Mouse (Mus musculus) G1E-ER4 (cell line): ENCODE data around the gene Raver2. TPM values are rescaled to one million over a fixed set of nuclear protein-coding genes. Genes with fewer than 3 reads are reported as not detected.

Source experiments
- GATA1 ChIP-seq: IDR thresholded peaks from one replicate; pipeline ENCODE4 v1.8.0; 2012; ENCODE audit warnings: low read length, inconsistent platforms
- polyA plus RNA-seq: library from polyadenylated mRNA; stranded (reverse); fragments of >175 nt; gene quantifications from 2 replicates; pipeline ENCODE4 v1.2.3, GENCODE M21; 2012

Raver2 gene
- polyA plus RNA-seq = not detected in 2 replicates

DNA sequence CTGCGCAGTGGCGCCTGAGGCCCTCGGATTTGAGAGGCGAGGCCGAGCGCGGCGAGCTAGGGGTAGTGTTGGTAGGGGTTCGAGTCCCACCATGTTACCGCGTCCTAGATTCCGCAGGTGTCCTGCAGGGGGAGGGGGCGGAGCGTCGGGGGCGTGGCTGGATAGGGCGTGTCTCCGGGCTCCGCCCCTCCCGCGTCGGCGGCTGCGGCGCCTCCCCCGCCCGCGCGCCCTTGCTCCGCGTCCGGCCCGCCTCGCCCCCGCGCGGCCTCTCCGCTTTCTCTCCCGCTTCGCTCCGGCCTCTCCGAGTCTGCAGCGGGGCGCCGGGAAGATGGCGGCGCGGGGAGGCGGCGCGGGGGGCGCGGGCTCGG is at the start of gene Raver2:
Gene Raver2, plus strand, starts transcription at position 198 of the 368 bp plus-strand sequence.
- TF ChIP-seq GATA1 = no peak

GRCm38 (mm10) chr4:101020596-101020995 is 48.2 kb upstream of the Raver2 start, which contains the start of gene Gm10577:
Gene Gm10577, minus strand, starts transcription at chr4:101020696.
- no peak for TF ChIP-seq GATA1

DNA sequence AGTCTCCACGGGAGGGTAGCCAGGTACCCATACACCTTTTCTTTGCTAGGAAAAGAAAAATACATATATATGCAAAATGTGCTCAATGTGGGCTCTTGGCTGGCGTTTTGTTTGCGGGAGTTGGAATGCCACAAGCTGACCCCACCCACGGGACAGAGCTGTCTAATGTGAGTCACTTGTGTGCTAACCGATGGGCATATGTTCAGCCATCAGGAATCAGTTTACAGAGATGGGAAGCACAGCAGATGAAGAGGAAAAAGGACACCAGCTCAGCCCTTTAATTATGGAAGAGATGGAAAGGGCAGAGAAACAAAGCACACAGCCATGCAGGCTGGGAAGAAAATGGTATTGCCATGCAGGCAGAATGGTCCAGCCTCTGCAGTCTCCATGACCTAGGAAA is 42.2 kb upstream of the Raver2 start:
- no peak for TF ChIP-seq GATA1

- TF ChIP-seq GATA1 = no peak
Measured at GRCm38 (mm10) chr4:101026995-101027394, 41.8 kb upstream of the Raver2 start.

- no peak for TF ChIP-seq GATA1
Measured at GRCm38 (mm10) chr4:101027852-101028411, 40.9 kb upstream of the Raver2 start.

DNA sequence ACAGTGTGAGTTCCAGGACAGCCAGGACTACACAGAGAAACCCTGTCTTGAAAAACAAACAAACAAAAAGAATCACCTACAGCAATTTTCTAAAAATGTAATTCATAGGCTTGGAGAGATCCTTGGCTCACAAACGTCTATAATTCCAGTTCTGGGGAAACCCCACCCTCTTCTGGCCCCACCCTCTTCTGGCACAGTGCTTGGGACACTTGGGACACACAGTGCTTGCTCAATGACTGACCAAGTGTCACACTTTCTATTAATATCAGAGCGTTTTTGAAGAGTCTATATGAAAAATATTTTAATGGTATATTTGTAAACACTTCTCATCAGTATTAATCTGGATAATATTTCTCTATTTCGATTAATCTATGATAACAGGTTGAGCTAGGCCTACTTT is 35.7 kb upstream of the Raver2 start:
- TF ChIP-seq GATA1 = no peak

DNA sequence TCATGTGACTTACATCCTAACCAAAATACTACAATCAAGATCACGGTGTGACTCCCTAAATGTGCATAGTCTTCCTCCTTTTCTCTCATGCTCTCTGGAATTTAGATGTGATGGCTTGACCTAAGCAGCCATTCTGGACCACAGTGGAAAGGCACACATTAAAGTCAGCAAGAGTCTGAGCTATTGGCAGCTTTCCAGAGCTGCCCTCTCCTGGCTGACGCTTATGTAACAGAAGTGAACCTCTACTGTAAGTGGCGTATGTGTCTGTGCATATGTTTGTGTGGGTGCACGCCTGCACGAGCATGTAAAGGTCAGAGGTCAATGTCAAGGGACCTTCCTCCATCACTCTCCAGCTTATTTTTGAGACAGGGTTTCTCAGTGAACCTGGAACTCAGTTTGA is 33.7 kb upstream of the Raver2 start:
- TF ChIP-seq GATA1 = no peak

DNA sequence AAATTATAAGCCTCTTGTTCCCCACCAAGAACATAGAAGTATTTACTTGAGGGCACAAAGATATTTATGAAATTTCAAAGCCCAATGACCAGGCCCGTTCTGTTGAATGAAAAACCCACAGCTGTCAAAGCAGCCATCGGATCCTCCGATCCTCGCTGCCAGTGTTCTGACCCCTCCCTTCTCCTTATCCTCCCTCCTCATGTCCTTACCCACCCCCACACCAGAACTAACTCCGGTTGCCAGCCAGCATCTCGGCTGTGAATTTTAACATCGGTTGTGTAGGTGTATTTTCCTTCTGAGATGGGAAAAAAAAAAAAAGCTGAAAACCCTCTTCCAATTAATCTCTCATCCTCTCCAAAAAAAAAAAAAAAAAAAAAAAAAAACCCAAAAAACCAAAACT is 31.6 kb upstream of the Raver2 start:
- TF ChIP-seq GATA1 = no peak

DNA sequence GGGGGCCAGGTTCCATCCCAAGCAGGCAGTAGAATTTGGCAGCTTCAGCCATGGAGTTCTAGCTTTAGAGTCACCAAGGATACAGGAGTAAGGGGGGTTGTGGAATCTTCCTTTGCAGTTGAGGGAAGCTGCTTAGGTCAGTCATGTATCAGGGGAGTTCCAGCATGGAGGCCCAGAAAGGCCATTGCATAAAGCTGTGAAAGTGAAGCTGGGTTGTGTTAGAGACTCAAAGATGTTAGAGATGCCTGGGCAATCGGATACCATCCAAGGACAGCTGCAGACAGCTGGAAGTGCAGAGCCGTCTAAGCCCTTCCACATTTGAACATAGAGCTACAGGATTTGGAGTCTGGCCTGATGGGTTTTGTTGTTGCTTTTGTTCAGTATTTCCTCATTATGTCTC is 25.1 kb upstream of the Raver2 start:
- TF ChIP-seq GATA1 = no peak

GRCm38 (mm10) chr4:101044149-101044548 is 24.6 kb upstream of the Raver2 start:
- TF ChIP-seq GATA1 = no peak

GRCm38 (mm10) chr4:101046576-101046975 is 22.2 kb upstream of the Raver2 start:
- TF ChIP-seq GATA1 = no peak

- no peak for TF ChIP-seq GATA1
Measured at GRCm38 (mm10) chr4:101062146-101062545, 6.6 kb upstream of the Raver2 start.

DNA sequence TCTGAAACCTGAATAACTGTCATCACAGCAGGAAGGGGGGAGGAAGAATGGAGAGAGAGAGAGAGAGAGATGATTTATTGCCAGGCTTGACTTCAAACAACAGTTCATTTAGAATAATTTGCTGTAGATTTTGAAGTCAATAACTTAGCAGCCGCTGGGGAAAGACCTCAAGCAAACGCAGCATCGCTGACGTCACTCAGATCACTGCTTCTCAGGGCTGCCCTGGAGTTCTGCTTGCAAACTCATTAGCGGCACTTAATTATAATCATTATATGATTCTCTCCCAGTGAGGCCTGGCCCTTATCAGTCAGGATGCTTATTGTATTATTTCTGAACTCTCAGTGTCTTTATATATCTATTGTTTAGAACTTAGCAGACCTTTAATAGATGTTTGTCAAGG is 2.4 kb upstream of the Raver2 start:
- TF ChIP-seq GATA1 = no peak

DNA sequence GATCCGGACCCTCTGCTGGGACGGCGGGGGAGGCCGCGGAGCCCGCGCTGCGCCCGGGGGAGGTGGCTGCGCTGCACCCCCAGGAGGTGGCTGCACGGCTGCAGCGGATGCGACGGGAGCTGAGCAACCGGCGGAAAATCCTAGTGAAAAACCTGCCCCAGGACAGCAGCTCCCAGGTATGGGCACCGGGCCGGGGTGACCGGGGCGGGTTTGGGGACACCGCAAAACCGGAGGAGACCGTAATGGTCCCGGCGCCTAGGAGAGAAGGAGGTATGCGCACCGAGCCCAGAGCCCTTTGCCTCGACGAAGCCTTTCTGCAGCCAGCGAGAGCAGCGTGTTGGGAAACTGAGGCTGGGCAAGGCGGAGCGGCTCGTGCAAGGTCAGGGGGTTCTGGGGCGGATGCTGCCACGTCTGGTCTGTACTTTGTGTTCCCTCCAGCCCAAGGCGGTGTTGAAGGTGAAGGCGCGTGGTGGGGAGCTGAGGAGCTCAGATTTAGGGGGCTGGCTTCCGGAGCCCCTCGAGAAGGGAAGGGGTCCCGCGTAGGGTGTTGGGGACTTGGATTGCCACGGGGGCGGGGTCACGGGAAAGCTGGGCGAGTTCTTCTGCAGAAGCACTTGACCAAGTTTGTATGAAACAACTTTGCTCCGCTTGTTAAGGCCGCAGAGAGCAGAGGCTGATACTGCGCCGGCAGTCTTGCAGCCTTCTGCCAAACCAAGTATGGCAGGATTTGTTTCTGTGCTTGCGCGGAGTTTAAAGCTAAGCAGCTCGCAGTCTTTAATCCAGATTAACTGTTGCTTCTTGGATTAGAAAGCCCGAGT is 580 bp downstream of the Raver2 start:
- TF ChIP-seq GATA1 = no peak

- TF ChIP-seq GATA1 = no peak
Measured at GRCm38 (mm10) chr4:101071570-101071969, 2.8 kb downstream of the Raver2 start.

- no peak for TF ChIP-seq GATA1
Measured at GRCm38 (mm10) chr4:101076425-101076824, 7.6 kb downstream of the Raver2 start.

GRCm38 (mm10) chr4:101080016-101080415 is 11.2 kb downstream of the Raver2 start:
- TF ChIP-seq GATA1 = no peak
